Mouse (Mus musculus): ENCODE data around the gene Scgb1b15. TPM values are rescaled to one million over a fixed set of nuclear protein-coding genes. Genes with fewer than 3 reads are reported as not detected.
"Not testable (repeated sequence)": the region's sequence is repeated elsewhere in the genome, so short reads cannot be mapped to it uniquely, and the experiment has no call there.

Gene Scgb1b15
- not detected in 2 replicates for polyA plus RNA-seq (2015; fragmentation: Nextera tagmentation; extraction: Ambion mirVana)

GRCm38 (mm10) chr7:32836254-32836653, at the start of gene Scgb1b15:
Gene Scgb1b15, plus strand, starts transcription at chr7:32836554.
- H3K36me3 ChIP-seq (ENCODE audit: control insufficient read depth, insufficient read depth, low read length); ATAC-seq (ENCODE audit: low FRiP score, low TSS enrichment); H3K4me3 ChIP-seq (ENCODE audit: low read depth, low read length); H3K27ac ChIP-seq (replicated peaks); H3K9me3 ChIP-seq (ENCODE audit: control insufficient read depth, low read length); H3K4me1 ChIP-seq (replicated peaks; ENCODE audit: control insufficient read depth, insufficient read depth); H3K9ac ChIP-seq (ENCODE audit: low read length); H3K27me3 ChIP-seq (ENCODE audit: control insufficient read depth, insufficient read depth, low read length); H3K4me2 ChIP-seq (replicated peaks; ENCODE audit: low read depth); DNase-seq (ENCODE audit: low spot score): not testable (repeated sequence)

GRCm38 (mm10) chr7:32829562-32829961, 6.8 kb upstream of the Scgb1b15 start, which contains the start of gene Scgb2b15:
Gene Scgb2b15, minus strand, starts transcription at chr7:32829662.
- DNase-seq (ENCODE audit: low spot score); H3K27me3 ChIP-seq (ENCODE audit: control insufficient read depth, insufficient read depth, low read length); H3K9ac ChIP-seq (ENCODE audit: low read length); H3K27ac ChIP-seq (replicated peaks); H3K9me3 ChIP-seq (ENCODE audit: control insufficient read depth, low read length); H3K36me3 ChIP-seq (ENCODE audit: control insufficient read depth, insufficient read depth, low read length); H3K4me1 ChIP-seq (replicated peaks; ENCODE audit: control insufficient read depth, insufficient read depth); ATAC-seq (ENCODE audit: low FRiP score, low TSS enrichment); H3K4me3 ChIP-seq (ENCODE audit: low read depth, low read length); H3K4me2 ChIP-seq (replicated peaks; ENCODE audit: low read depth): not testable (repeated sequence)

Other genes with a start within 250 kb of the Scgb1b15 start
- not detected in 2 replicates for gene Scgb2b15, start 6.9 kb upstream of the Scgb1b15 start, polyA plus RNA-seq (2015; fragmentation: Nextera tagmentation; extraction: Ambion mirVana)
- gene Scgb2b17, start 220.0 kb downstream of the Scgb1b15 start, polyA plus RNA-seq (2015; fragmentation: Nextera tagmentation; extraction: Ambion mirVana): not detected in 2 replicates
- gene Scgb1b17, start 226.9 kb downstream of the Scgb1b15 start, polyA plus RNA-seq (2015; fragmentation: Nextera tagmentation; extraction: Ambion mirVana): not detected in 2 replicates